Mouse (Mus musculus) forebrain, embryonic 11.5 days (tissue): Measurements from ENCODE around the gene Fbxw2. TPM values are rescaled to one million over a fixed set of nuclear protein-coding genes. Genes with fewer than 3 reads are reported as not detected.
"Not testable (repeated sequence)": the region's sequence is repeated elsewhere in the genome, so short reads cannot be mapped to it uniquely, and the experiment has no call there.

Experiments
- ATAC-seq: fragments of 200-750 bp; cut with Nextera tagmentation; replicated peaks from 2 replicates; pipeline ENCODE4 v1.8.0; 2017; ENCODE audit warnings: moderate TSS enrichment; ENCODE audit not compliant: low FRiP score
- DNase-seq: peaks from one replicate; pipeline ENCODE4 v3.0.0-alpha.2; 2017; ENCODE audit warnings: low spot score
- H3K27ac ChIP-seq: fragments of 300-500 bp; sonication (generic); 2 replicates; pipeline ENCODE4 v1.5.1; 2014; ENCODE audit warnings: low read depth, low read length
- H3K27me3 ChIP-seq: fragments of 300-500 bp; sonication (generic); 2 replicates; pipeline ENCODE4 v1.6.1; 2014; ENCODE audit warnings: mild to moderate bottlenecking, low read length, mixed read lengths; ENCODE audit not compliant: control insufficient read depth, insufficient read depth
- H3K36me3 ChIP-seq: fragments of 300-500 bp; sonication (generic); 2 replicates; pipeline ENCODE4 v1.6.1; 2014; ENCODE audit warnings: mild to moderate bottlenecking, low read length, moderate library complexity, mixed read lengths; ENCODE audit not compliant: control insufficient read depth, insufficient read depth
- H3K4me1 ChIP-seq: fragments of 300-500 bp; sonication (generic); replicated peaks from 2 replicates; pipeline ENCODE4 v1.6.1; 2014; ENCODE audit warnings: low read length, mixed read lengths; ENCODE audit not compliant: control insufficient read depth, insufficient read depth
- H3K4me2 ChIP-seq: fragments of 300-500 bp; sonication (generic); 2 replicates; pipeline ENCODE4 v1.6.1; 2014; ENCODE audit warnings: low read depth, mild to moderate bottlenecking, low read length, moderate library complexity, mixed read lengths; ENCODE audit not compliant: severe bottlenecking
- H3K4me3 ChIP-seq: fragments of 300-500 bp; sonication (generic); 2 replicates; pipeline ENCODE4 v1.5.1; 2014; ENCODE audit warnings: low read depth, low read length
- H3K9ac ChIP-seq: fragments of 300-500 bp; sonication (generic); 2 replicates; pipeline ENCODE4 v1.6.1; 2014; ENCODE audit warnings: low read length
- H3K9me3 ChIP-seq: fragments of 300-500 bp; sonication (generic); 2 replicates; pipeline ENCODE4 v1.6.1; 2016; ENCODE audit warnings: low read length, mixed read lengths; ENCODE audit not compliant: control insufficient read depth
- WGBS: fragments of 180-500 bp; shearing (Covaris S2); extraction: QIAGEN DNeasy Blood & Tissue Kit; methylation state at CpG from one replicate; pipeline ENCODE4 v1.1.7; 2014; 5-methylcytosine and 5-hydroxymethylcytosine counted together
- polyA plus RNA-seq: library from polyadenylated mRNA; unstranded; fragments of >200 nt; fragmentation: Nextera tagmentation; extraction: Ambion mirVana; gene quantifications from 2 replicates; pipeline ENCODE4 v1.2.1, GENCODE M21; 2014

Gene Fbxw2
- polyA plus RNA-seq, 1 experiment from 2014 or later, result 81.2 TPM

- ATAC-seq, result no peak
- WGBS, result 95% methylated on average over 4 of the region's 4 CpGs
- no peak overlapping the region for H3K9ac ChIP-seq
These were observed 1.5 kb upstream of the Fbxw2 start for GRCm38 (mm10) chr2:34827591-34827990.

GRCm38 (mm10) chr2:34826460-34827231, 535 bp upstream of the Fbxw2 start:
- Histone ChIP-seq H3K9ac (peak overlapping the region; percentile 97), H3K4me1 (peaks cover 3% of the 10 kb centered on the region), H3K36me3 (no peaks in the 10 kb centered on the region), H3K9me3 (no peaks in the 10 kb centered on the region), H3K27me3 (no peaks in the 10 kb centered on the region), H3K27ac (no peak overlapping the region), H3K4me2 (peak overlapping the region; percentile 88), H3K4me3 (peak overlapping the region; percentile 97)
- WGBS, result 36% methylated on average over 20 of the region's 21 CpGs
- ATAC-seq (peak; percentile 27; the same call in 1 of the 2 replicates), DNase-seq (no peak)

More at GRCm38 (mm10) chr2:34827591-34827990, 1.5 kb upstream of the Fbxw2 start:
- Histone ChIP-seq H3K4me1 (peaks cover 3% of the 10 kb centered on the region), H3K4me2 (no peak overlapping the region), H3K4me3 (no peak overlapping the region), H3K27ac (no peak overlapping the region), H3K9me3 (no peaks in the 10 kb centered on the region), H3K36me3 (no peaks in the 10 kb centered on the region), H3K27me3 (no peaks in the 10 kb centered on the region)
- no peak for DNase-seq

GRCm38 (mm10) chr2:34818492-34818891, 7.6 kb downstream of the Fbxw2 start:
- no peaks in the 10 kb centered on the region for H3K27me3 ChIP-seq
- H3K4me2 ChIP-seq, result no peak overlapping the region
- WGBS, result 92% methylated on average over 2 of the region's 2 CpGs
- H3K36me3 ChIP-seq, result no peaks in the 10 kb centered on the region; the same call in 1 of the 2 replicates
- no peaks in the 10 kb centered on the region for H3K9me3 ChIP-seq
- H3K9ac ChIP-seq, result no peak overlapping the region
- H3K27ac ChIP-seq, result no peak overlapping the region
- ATAC-seq, result no peak
- no peak overlapping the region for H3K4me3 ChIP-seq
- no peak for DNase-seq
- H3K4me1 ChIP-seq, result no peaks in the 10 kb centered on the region

- H3K27ac ChIP-seq, DNase-seq, H3K4me1 ChIP-seq, H3K36me3 ChIP-seq, H3K9me3 ChIP-seq, H3K27me3 ChIP-seq, H3K4me3 ChIP-seq, H3K4me2 ChIP-seq, ATAC-seq, H3K9ac ChIP-seq: not testable (repeated sequence)
- 97% methylated on average over 2 of the region's 2 CpGs for WGBS
These were observed 10.2 kb downstream of the Fbxw2 start for GRCm38 (mm10) chr2:34815893-34816292.

- Histone ChIP-seq H3K9me3 (no peaks in the 10 kb centered on the region), H3K36me3 (no peaks in the 10 kb centered on the region), H3K4me1 (no peaks in the 10 kb centered on the region), H3K4me3 (no peak overlapping the region), H3K27me3 (no peaks in the 10 kb centered on the region), H3K4me2 (no peak overlapping the region), H3K27ac (no peak overlapping the region), H3K9ac (no peak overlapping the region)
- ATAC-seq (no peak), DNase-seq (no peak)
- 87% methylated on average over 7 of the region's 7 CpGs for WGBS
These were observed 13.4 kb downstream of the Fbxw2 start for GRCm38 (mm10) chr2:34812706-34813105.

GRCm38 (mm10) chr2:34810775-34811174, 15.3 kb downstream of the Fbxw2 start:
- DNase-seq (no peak), ATAC-seq (no peak)
- Histone ChIP-seq H3K27me3 (no peaks in the 10 kb centered on the region), H3K9ac (no peak overlapping the region), H3K9me3 (no peaks in the 10 kb centered on the region), H3K4me2 (no peak overlapping the region), H3K4me3 (no peak overlapping the region), H3K27ac (no peak overlapping the region), H3K4me1 (no peaks in the 10 kb centered on the region), H3K36me3 (no peaks in the 10 kb centered on the region)
- 96% methylated on average over 3 of the region's 3 CpGs for WGBS

- ATAC-seq, result no peak
- no peak overlapping the region for H3K4me2 ChIP-seq
- H3K36me3 ChIP-seq, result no peaks in the 10 kb centered on the region
- no peak overlapping the region for H3K27ac ChIP-seq
- no peaks in the 10 kb centered on the region for H3K4me1 ChIP-seq
- H3K9ac ChIP-seq, result no peak overlapping the region
- WGBS, result 94% methylated on average over 1 of the region's 1 CpGs
- H3K4me3 ChIP-seq, result no peak overlapping the region
- no peaks in the 10 kb centered on the region for H3K9me3 ChIP-seq
- DNase-seq, result no peak
- no peaks in the 10 kb centered on the region for H3K27me3 ChIP-seq
These were observed 16.5 kb downstream of the Fbxw2 start for GRCm38 (mm10) chr2:34809568-34809967.

GRCm38 (mm10) chr2:34808057-34808456, 18.1 kb downstream of the Fbxw2 start:
- Histone ChIP-seq H3K4me2 (no peak overlapping the region), H3K4me1 (peaks cover 6% of the 10 kb centered on the region; the same call in 1 of the 2 replicates), H3K9ac (no peak overlapping the region), H3K9me3 (no peaks in the 10 kb centered on the region), H3K27ac (no peak overlapping the region), H3K27me3 (no peaks in the 10 kb centered on the region), H3K36me3 (no peaks in the 10 kb centered on the region), H3K4me3 (no peak overlapping the region)
- 97% methylated on average over 2 of the region's 2 CpGs for WGBS
- ATAC-seq (no peak), DNase-seq (no peak)
